22 mouse cellular contexts compared by ENCODE assay signal in genomic region chr10:41847737-41848136, GRCm38 (mm10).
"Had no signal": no experiment of that assay in that cellular context is flagged by ENCODE, and none has a peak within 500 bp of the region (broad histone marks: within the 10 kb centered on the region; RNA-seq: fewer than 3 reads in every experiment).

No protein-coding gene starts in this region.

- H3K27me3 ChIP-seq: heart, embryonic 13.5 days; heart, embryonic 15.5 days; hindbrain, embryonic 13.5 days; hindbrain, embryonic 15.5 days; limb, embryonic 12.5 days; liver, embryonic 12.5 days had no signal

- H3K4me1 ChIP-seq: hindbrain, embryonic 13.5 days; hindbrain, embryonic 15.5 days; limb, embryonic 10.5 days; limb, embryonic 12.5 days had no signal

- DNase-seq: forebrain, postnatal 0 days; gastrocnemius, postnatal 14 days; gastrocnemius, postnatal 36 days; heart, postnatal 10 days; heart, postnatal 36 days; kidney, adult 11 months; kidney, adult 8-10 months; kidney, postnatal 10 days; kidney, postnatal 25 days; kidney, postnatal 4 days; liver had no signal

- H3K36me3 ChIP-seq: heart, embryonic 13.5 days; heart, embryonic 15.5 days; hindbrain, embryonic 15.5 days; liver, embryonic 12.5 days had no signal

- H3K4me3 ChIP-seq: heart, embryonic 13.5 days; heart, embryonic 15.5 days; hindbrain, embryonic 13.5 days; hindbrain, embryonic 15.5 days; layer of hippocampus, adult 2 months; left cerebral cortex, adult 2 months; limb, embryonic 10.5 days; limb, embryonic 12.5 days; liver, embryonic 12.5 days had no signal

- H3K27ac ChIP-seq: hindbrain, embryonic 13.5 days; hindbrain, embryonic 15.5 days; hindbrain, postnatal 0 days; layer of hippocampus, adult 2 months; left cerebral cortex, adult 2 months; limb, embryonic 10.5 days; limb, embryonic 12.5 days; liver, embryonic 12.5 days had no signal

- H3K9ac ChIP-seq: forebrain, postnatal 0 days; heart, embryonic 13.5 days; heart, embryonic 15.5 days; hindbrain, embryonic 13.5 days; hindbrain, embryonic 15.5 days; limb, embryonic 12.5 days; liver, embryonic 12.5 days had no signal

- H3K9me3 ChIP-seq: heart, embryonic 13.5 days; heart, embryonic 15.5 days; hindbrain, embryonic 13.5 days; hindbrain, embryonic 15.5 days; limb, embryonic 10.5 days; limb, embryonic 12.5 days; liver, embryonic 12.5 days had no signal

- H3K4me2 ChIP-seq: heart, embryonic 13.5 days; heart, embryonic 15.5 days; hindbrain, embryonic 13.5 days; hindbrain, embryonic 15.5 days; limb, embryonic 12.5 days; liver, embryonic 12.5 days had no signal

- ATAC-seq: forebrain, postnatal 0 days; hindbrain, postnatal 0 days; intestine, embryonic 16.5 days; liver, embryonic 12.5 days had no signal
